Mouse (Mus musculus): ENCODE results near the gene Ptma. TPM values are rescaled to one million over a fixed set of nuclear protein-coding genes. Genes with fewer than 3 reads are reported as not detected.

The Ptma gene
- total and polyA plus RNA-seq, 2 experiments from 2014 or later: 723 to 1,399 TPM

DNA sequence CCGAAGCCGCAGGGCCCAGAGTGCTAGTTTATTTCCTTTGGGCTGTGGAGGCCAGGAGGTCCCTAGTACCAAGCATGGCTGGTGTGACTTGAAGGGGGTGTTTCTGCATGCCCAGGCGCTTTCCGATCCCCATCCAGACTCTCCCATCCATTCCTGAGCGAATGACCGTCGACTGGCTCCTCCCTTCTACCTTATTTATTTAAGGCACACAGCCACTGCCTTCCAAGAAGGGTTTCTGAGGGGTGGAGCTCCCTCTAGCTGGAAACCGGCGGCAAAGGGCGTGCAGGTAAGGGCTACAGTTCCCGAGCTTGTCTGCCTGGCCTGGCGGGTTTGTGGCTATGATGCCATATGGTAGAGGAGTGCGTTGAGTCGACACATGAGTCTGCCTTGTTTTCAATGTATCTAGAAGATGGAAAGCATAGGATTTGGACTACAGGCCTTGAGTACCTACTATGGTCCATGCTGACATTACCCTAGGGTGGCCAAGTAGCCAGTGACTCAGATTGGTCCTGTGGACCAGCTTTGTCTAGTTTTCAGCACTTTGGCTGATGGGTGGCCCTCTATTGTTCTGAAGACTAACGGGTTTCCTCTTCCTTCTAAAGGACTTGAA is 2.1 kb downstream of the Ptma start:
- peak overlapping the region; percentile 86 for H3K4me2 ChIP-seq (ENCODE audit: low read depth, low read length)
- under 1% methylated on average over 15 of the region's 15 CpGs for WGBS
- peak overlapping the region; percentile 100 for H3K9ac ChIP-seq (replicated peaks; ENCODE audit: low read length)
- H3K4me1 ChIP-seq (ENCODE audit: insufficient read depth, low read length): peaks cover 11% of the 10 kb centered on the region
- H3K27me3 ChIP-seq (ENCODE audit: insufficient read depth, low read length): no peaks in the 10 kb centered on the region
- TF ChIP-seq CTCF (IDR thresholded peaks at IDR 0.05; ENCODE audit: low read depth): no peak; the same call in 1 of the 2 replicates
- H3K9me3 ChIP-seq (ENCODE audit: low read length): no peaks in the 10 kb centered on the region
- ATAC-seq (no peak), DNase-seq (ENCODE audit: low spot score) (peak; percentile 72)
- H3K4me3 ChIP-seq (ENCODE audit: low read length): peak overlapping the region; percentile 99
- peaks cover 8% of the 10 kb centered on the region; the same call in 1 of the 2 replicates for H3K36me3 ChIP-seq (ENCODE audit: insufficient read depth, low read length)
- H3K27ac ChIP-seq: peak overlapping the region; percentile 97

GRCm38 (mm10) chr1:86529590-86529989 is 3.1 kb downstream of the Ptma start:
- TF ChIP-seq CTCF (IDR thresholded peaks at IDR 0.05; ENCODE audit: low read depth): no peak
- WGBS: 25% methylated on average over 4 of the region's 4 CpGs
- no peak for ATAC-seq

DNA sequence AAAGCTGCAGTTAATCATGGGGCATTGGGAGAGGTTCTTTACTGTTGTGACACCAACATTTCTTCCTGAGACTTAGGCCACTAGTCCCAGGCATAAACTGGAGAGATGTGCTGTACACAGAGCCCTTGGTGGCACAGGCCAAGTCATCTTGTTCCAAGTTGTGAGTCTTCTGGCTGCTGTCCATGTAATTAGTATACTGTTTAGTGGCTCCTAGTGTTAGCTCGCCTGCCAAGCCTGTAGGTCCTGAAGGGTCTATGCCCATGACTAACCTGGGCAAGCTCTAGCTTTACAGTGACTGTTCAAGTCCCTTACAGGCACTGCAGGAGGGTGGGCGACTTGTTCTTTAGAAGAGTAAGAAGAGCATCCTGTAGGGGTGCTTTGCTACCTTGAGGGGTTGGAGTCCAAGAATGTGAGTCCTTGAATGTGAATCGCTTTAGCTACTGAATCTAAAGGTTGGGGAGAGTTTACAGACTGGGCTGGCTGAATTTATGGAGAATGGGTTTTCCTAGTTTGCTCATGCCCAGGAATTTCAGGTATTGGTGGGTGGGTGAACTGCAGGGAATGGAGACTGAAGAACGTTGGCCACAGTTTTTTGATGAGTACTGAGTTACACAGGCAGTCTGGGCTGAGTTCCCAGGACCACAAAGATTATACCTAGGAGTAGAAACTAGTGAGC is 4.5 kb downstream of the Ptma start:
- H3K9me3 ChIP-seq (ENCODE audit: low read length): no peaks in the 10 kb centered on the region
- WGBS: 12% methylated on average over 4 of the region's 4 CpGs
- ATAC-seq (no peak), DNase-seq (ENCODE audit: low spot score) (peak; percentile 66)
- H3K27ac ChIP-seq: no peak overlapping the region
- H3K27me3 ChIP-seq (ENCODE audit: insufficient read depth, low read length): no peaks in the 10 kb centered on the region
- H3K36me3 ChIP-seq (ENCODE audit: insufficient read depth, low read length): peaks cover 8% of the 10 kb centered on the region; the same call in 1 of the 2 replicates
- H3K9ac ChIP-seq (replicated peaks; ENCODE audit: low read length): 0 out of 2 replicates have a peak overlapping the region, but pooled peaks have one; percentile 1
- H3K4me3 ChIP-seq (ENCODE audit: low read length): no peak overlapping the region
- H3K4me2 ChIP-seq (ENCODE audit: low read depth, low read length): no peak overlapping the region; the same call in 1 of the 2 replicates
- peaks cover 8% of the 10 kb centered on the region for H3K4me1 ChIP-seq (ENCODE audit: insufficient read depth, low read length)
- TF ChIP-seq CTCF (IDR thresholded peaks at IDR 0.05; ENCODE audit: low read depth): no peak

More at GRCm38 (mm10) chr1:86529590-86529989, 3.1 kb downstream of the Ptma start:
- Histone ChIP-seq H3K4me1 (ENCODE audit: insufficient read depth, low read length) (peaks cover 8% of the 10 kb centered on the region), H3K4me3 (ENCODE audit: low read length) (peak overlapping the region; percentile 99), H3K4me2 (ENCODE audit: low read depth, low read length) (peak overlapping the region; percentile 86), H3K9me3 (ENCODE audit: low read length) (no peaks in the 10 kb centered on the region), H3K27me3 (ENCODE audit: insufficient read depth, low read length) (no peaks in the 10 kb centered on the region), H3K36me3 (ENCODE audit: insufficient read depth, low read length) (peaks cover 8% of the 10 kb centered on the region; the same call in 1 of the 2 replicates), H3K9ac (replicated peaks; ENCODE audit: low read length) (peak overlapping the region; percentile 100; the same call in 1 of the 2 replicates), H3K27ac (no peak overlapping the region)
- DNase-seq (ENCODE audit: low spot score): no peak

DNA sequence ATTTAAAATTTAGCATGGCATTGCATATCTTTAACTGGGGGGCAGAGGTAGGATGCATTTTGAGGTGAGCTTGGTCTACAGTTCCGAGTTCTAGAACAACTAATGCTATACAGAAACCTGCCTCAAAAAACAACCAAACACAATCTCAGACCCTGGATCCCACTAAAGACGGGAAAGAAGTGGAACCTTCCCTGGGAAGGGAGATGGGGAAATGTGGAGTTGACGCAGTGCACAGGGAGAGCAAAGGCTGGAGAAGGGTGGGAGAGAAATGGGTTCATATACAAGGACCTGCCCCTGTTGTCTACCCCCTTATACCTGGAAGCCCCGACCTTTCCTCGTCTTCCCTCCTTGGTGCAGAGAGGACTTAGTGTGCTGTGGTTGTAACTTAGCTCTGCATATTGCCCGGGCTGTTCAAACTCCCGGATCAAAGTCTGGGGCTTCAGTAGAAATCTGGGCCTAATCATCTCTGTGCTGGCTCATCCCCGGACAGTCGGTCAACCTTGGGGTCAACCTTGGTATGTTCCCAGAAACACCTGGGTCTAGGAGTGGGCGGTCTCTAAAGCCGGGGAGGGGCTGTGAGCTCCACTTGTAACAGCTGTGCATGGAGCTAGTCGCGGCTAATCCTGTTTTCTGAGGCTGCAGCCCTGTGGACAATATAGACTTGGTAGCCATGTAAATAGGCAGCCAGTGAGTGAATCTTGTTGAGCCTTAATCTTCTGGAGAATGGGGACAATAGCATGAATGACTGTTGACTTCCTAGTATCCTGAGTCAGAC is 5.2 kb downstream of the Ptma start:
- ATAC-seq (peak; percentile 4), DNase-seq (ENCODE audit: low spot score) (peak; percentile 33)
- Histone ChIP-seq H3K9me3 (ENCODE audit: low read length) (no peaks in the 10 kb centered on the region), H3K36me3 (ENCODE audit: insufficient read depth, low read length) (peaks cover 8% of the 10 kb centered on the region; the same call in 1 of the 2 replicates), H3K9ac (replicated peaks; ENCODE audit: low read length) (no peak overlapping the region), H3K4me2 (ENCODE audit: low read depth, low read length) (peak overlapping the region; percentile 31), H3K4me1 (ENCODE audit: insufficient read depth, low read length) (peaks cover 8% of the 10 kb centered on the region), H3K27me3 (ENCODE audit: insufficient read depth, low read length) (no peaks in the 10 kb centered on the region), H3K4me3 (ENCODE audit: low read length) (no peak overlapping the region), H3K27ac (peak overlapping the region; percentile 45)
- TF ChIP-seq CTCF (IDR thresholded peaks at IDR 0.05; ENCODE audit: low read depth): no peak
- 12% methylated on average over 13 of the region's 13 CpGs for WGBS

GRCm38 (mm10) chr1:86532362-86533051 is 6.0 kb downstream of the Ptma start:
- no peak overlapping the region for H3K9ac ChIP-seq (replicated peaks; ENCODE audit: low read length)
- H3K4me3 ChIP-seq (ENCODE audit: low read length): no peak overlapping the region
- DNase-seq (ENCODE audit: low spot score): peak; percentile 96
- peak overlapping the region; percentile 45; the same call in 1 of the 2 replicates for H3K27ac ChIP-seq
- ATAC-seq: peak; percentile 64
- peak overlapping the region; percentile 31 for H3K4me2 ChIP-seq (ENCODE audit: low read depth, low read length)
- TF ChIP-seq CTCF (IDR thresholded peaks at IDR 0.05; ENCODE audit: low read depth): peak; percentile 91
- peaks cover 8% of the 10 kb centered on the region; the same call in 1 of the 2 replicates for H3K36me3 ChIP-seq (ENCODE audit: insufficient read depth, low read length)
- H3K4me1 ChIP-seq (ENCODE audit: insufficient read depth, low read length): peaks cover 8% of the 10 kb centered on the region
- WGBS: 23% methylated on average over 11 of the region's 11 CpGs
- no peaks in the 10 kb centered on the region for H3K9me3 ChIP-seq (ENCODE audit: low read length)
- H3K27me3 ChIP-seq (ENCODE audit: insufficient read depth, low read length): no peaks in the 10 kb centered on the region

All from hindbrain, postnatal 0 days (tissue).